Mouse (Mus musculus) lung, embryonic 14.5 days (tissue): Measurements from ENCODE around the gene Maml3. TPM values are rescaled to one million over a fixed set of nuclear protein-coding genes. Genes with fewer than 3 reads are reported as not detected.

ENCODE experiments used
- ATAC-seq: fragments of 200-750 bp; cut with Nextera tagmentation; 2 replicates; pipeline ENCODE4 v1.8.0; 2017; ENCODE audit warnings: mild to moderate bottlenecking, moderate TSS enrichment, moderate library complexity; ENCODE audit not compliant: insufficient read depth
- DNase-seq: peaks from one replicate; pipeline ENCODE4 v3.0.0-alpha.2; 2015
- H3K27ac ChIP-seq: fragments of 300-500 bp; sonication (generic); 2 replicates; pipeline ENCODE4 v1.5.1; 2014; ENCODE audit warnings: low read depth, mild to moderate bottlenecking, moderate library complexity
- H3K27me3 ChIP-seq: fragments of 300-500 bp; sonication (generic); 2 replicates; pipeline ENCODE4 v1.6.1; 2014; ENCODE audit warnings: low read length, control low read depth; ENCODE audit not compliant: insufficient read depth
- H3K36me3 ChIP-seq: fragments of 300-500 bp; sonication (generic); 2 replicates; pipeline ENCODE4 v1.6.1; 2014; ENCODE audit warnings: control low read depth; ENCODE audit not compliant: insufficient read depth
- H3K4me1 ChIP-seq: fragments of 300-500 bp; sonication (generic); 2 replicates; pipeline ENCODE4 v1.6.1; 2014; ENCODE audit warnings: antibody characterized with exemption, control low read depth; ENCODE audit not compliant: insufficient read depth
- H3K4me2 ChIP-seq: fragments of 300-500 bp; sonication (generic); 2 replicates; pipeline ENCODE4 v1.6.1; 2014; ENCODE audit warnings: mild to moderate bottlenecking
- H3K4me3 ChIP-seq: fragments of 300-500 bp; sonication (generic); 2 replicates; pipeline ENCODE4 v1.5.1; 2014; ENCODE audit warnings: low read depth, low read length
- H3K9ac ChIP-seq: fragments of 300-500 bp; sonication (generic); 2 replicates; pipeline ENCODE4 v1.6.1; 2014
- H3K9me3 ChIP-seq: fragments of 300-500 bp; sonication (generic); 2 replicates; pipeline ENCODE4 v1.6.1; 2016; ENCODE audit warnings: low read depth, low read length, control low read depth
- CTCF ChIP-seq: IDR thresholded peaks from 2 replicates; pipeline ENCODE4 v1.5.1; 2016; ENCODE audit warnings: antibody characterized with exemption, low read depth
- WGBS: fragments of 180-500 bp; shearing (Covaris S2); extraction: QIAGEN DNeasy Blood & Tissue Kit; methylation state at CpG from one replicate; pipeline ENCODE4 v1.1.7; 2014; 5-methylcytosine and 5-hydroxymethylcytosine counted together
- polyA plus RNA-seq: library from polyadenylated mRNA; unstranded; fragments of >200 nt; fragmentation: Nextera tagmentation; extraction: Ambion mirVana; gene quantifications from 2 replicates; pipeline ENCODE4 v1.2.1, GENCODE M21; 2014

Gene Maml3
- polyA plus RNA-seq, 1 experiment from 2014 or later, result 9.1 TPM

DNA sequence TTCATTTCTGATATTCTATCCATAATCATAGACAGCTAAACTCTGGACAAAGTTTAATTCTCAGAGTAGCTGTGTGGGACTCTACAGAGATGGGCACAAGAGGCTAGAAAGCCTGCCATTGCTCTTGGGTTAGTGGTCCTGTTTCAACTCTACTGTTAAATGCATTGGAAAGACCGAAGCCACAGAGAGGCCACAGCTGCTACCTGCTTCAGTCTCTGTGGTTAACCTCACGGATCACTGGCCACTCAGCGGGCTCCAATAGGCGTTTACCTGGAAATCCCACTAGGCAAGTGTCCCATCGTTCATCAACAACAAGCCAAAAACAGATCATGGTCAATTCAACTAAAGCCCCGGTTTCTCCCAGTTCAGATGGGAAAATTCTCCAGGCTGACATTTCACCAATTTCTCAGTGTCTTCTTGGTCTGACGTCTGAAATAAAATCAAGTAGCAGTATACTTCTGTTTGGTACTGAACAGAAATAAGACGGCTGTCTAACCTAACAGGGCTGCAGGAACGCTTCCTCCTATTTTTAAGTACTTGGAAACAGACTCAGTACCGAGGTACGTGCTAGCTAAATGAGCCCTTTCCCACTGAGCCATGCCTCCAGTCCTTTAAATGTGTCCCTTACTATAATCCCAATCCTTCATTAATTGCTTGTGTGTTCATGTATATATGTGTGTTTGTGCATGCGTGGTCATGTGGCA, 339.5 kb downstream of the Maml3 start:
- Histone ChIP-seq H3K4me2 (no peak overlapping the region), H3K9ac (no peak overlapping the region), H3K27ac (no peak overlapping the region), H3K4me1 (no peaks in the 10 kb centered on the region), H3K4me3 (no peak overlapping the region), H3K27me3 (no peaks in the 10 kb centered on the region), H3K9me3 (no peaks in the 10 kb centered on the region; the same call in 1 of the 2 replicates), H3K36me3 (no peaks in the 10 kb centered on the region)
- no peak for TF ChIP-seq CTCF
- no peak for ATAC-seq
- no peak for DNase-seq
- 76% methylated on average over 12 of the region's 12 CpGs for WGBS

- ATAC-seq (no peak), DNase-seq (no peak)
- H3K36me3 ChIP-seq, result no peaks in the 10 kb centered on the region
- H3K4me1 ChIP-seq, result no peaks in the 10 kb centered on the region
- 90% methylated on average over 3 of the region's 3 CpGs for WGBS
- no peak overlapping the region for H3K27ac ChIP-seq
- TF ChIP-seq CTCF, result no peak
- no peak overlapping the region for H3K9ac ChIP-seq
- H3K4me2 ChIP-seq, result no peak overlapping the region
- no peaks in the 10 kb centered on the region for H3K9me3 ChIP-seq
- no peaks in the 10 kb centered on the region for H3K27me3 ChIP-seq
- H3K4me3 ChIP-seq, result no peak overlapping the region
Observed at GRCm38 (mm10) chr3:51764175-51764574, 340.7 kb downstream of the Maml3 start.

- no peak for TF ChIP-seq CTCF
- no peaks in the 10 kb centered on the region for H3K27me3 ChIP-seq
- no peak overlapping the region for H3K4me2 ChIP-seq
- no peaks in the 10 kb centered on the region for H3K36me3 ChIP-seq
- H3K9me3 ChIP-seq, result no peaks in the 10 kb centered on the region
- H3K4me3 ChIP-seq, result no peak overlapping the region
- ATAC-seq (no peak), DNase-seq (no peak)
- H3K27ac ChIP-seq, result no peak overlapping the region
- 81% methylated on average over 10 of the region's 10 CpGs for WGBS
- H3K4me1 ChIP-seq, result no peaks in the 10 kb centered on the region
- H3K9ac ChIP-seq, result no peak overlapping the region
Observed at GRCm38 (mm10) chr3:51762900-51763299, 342.0 kb downstream of the Maml3 start.

DNA sequence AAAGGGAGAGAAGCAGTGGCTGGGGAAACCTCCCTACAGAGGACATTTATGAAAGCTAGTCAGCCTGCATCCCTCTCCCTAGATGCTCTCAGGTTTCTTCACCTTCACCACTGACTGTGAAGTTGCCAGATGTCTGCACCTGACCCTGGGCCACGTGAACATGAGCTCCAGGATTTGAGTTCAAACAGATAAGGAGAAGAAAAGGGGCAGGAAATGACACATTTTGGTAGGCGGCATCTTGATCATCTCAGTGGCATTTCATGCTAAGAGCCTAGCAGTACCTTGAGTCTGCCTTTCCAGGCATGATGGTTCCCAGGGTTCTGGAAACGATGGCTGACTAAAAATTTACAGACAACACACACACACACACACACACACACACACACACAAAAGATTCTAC, 345.3 kb downstream of the Maml3 start:
- H3K4me2 ChIP-seq, result no peak overlapping the region
- no peak for DNase-seq
- no peaks in the 10 kb centered on the region for H3K9me3 ChIP-seq
- ATAC-seq, result no peak
- 55% methylated on average over 3 of the region's 3 CpGs for WGBS
- no peak overlapping the region for H3K4me3 ChIP-seq
- no peaks in the 10 kb centered on the region for H3K4me1 ChIP-seq
- no peak overlapping the region for H3K9ac ChIP-seq
- no peak overlapping the region for H3K27ac ChIP-seq
- no peaks in the 10 kb centered on the region for H3K36me3 ChIP-seq
- TF ChIP-seq CTCF, result no peak
- H3K27me3 ChIP-seq, result no peaks in the 10 kb centered on the region

DNA sequence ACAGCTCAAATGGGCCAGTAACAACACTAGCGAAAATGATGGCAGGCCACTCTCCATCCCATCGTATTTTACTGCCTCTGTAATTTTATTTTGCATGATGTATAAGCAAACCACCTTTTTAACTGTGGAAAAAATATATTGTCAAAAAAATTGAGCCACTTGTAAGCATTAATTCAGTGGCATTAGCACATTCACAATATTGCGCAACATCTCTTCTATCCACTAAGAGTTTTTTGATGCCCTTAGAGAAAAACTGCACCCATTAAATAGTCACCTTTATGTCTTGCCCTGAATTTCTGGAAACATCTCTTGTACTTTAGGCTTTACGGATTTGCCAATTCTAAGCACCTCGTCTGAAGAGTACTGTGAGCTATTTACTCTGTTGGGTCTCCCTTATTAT, 347.8 kb downstream of the Maml3 start:
- no peaks in the 10 kb centered on the region for H3K27me3 ChIP-seq
- TF ChIP-seq CTCF, result no peak
- WGBS, result 92% methylated on average over 5 of the region's 5 CpGs
- no peak overlapping the region for H3K27ac ChIP-seq
- no peak overlapping the region for H3K9ac ChIP-seq
- H3K4me2 ChIP-seq, result no peak overlapping the region
- no peak for DNase-seq
- H3K4me1 ChIP-seq, result no peaks in the 10 kb centered on the region
- H3K36me3 ChIP-seq, result no peaks in the 10 kb centered on the region
- no peaks in the 10 kb centered on the region for H3K9me3 ChIP-seq
- H3K4me3 ChIP-seq, result no peak overlapping the region
- ATAC-seq, result no peak

GRCm38 (mm10) chr3:51756283-51756682, 348.6 kb downstream of the Maml3 start:
- WGBS, result 64% methylated on average over 5 of the region's 5 CpGs
- H3K4me2 ChIP-seq, result no peak overlapping the region
- H3K36me3 ChIP-seq, result no peaks in the 10 kb centered on the region
- H3K4me3 ChIP-seq, result no peak overlapping the region
- TF ChIP-seq CTCF, result no peak
- peaks cover 1% of the 10 kb centered on the region; the same call in 1 of the 2 replicates for H3K4me1 ChIP-seq
- no peak overlapping the region for H3K9ac ChIP-seq
- no peak for DNase-seq
- ATAC-seq, result peak; percentile 56; the same call in 1 of the 2 replicates
- no peak overlapping the region for H3K27ac ChIP-seq
- H3K27me3 ChIP-seq, result no peaks in the 10 kb centered on the region
- H3K9me3 ChIP-seq, result no peaks in the 10 kb centered on the region

GRCm38 (mm10) chr3:51753262-51753661, 351.6 kb downstream of the Maml3 start:
- no peaks in the 10 kb centered on the region for H3K9me3 ChIP-seq
- H3K4me2 ChIP-seq, result no peak overlapping the region
- TF ChIP-seq CTCF, result no peak; the same call in 1 of the 2 replicates
- WGBS, result 49% methylated on average over 5 of the region's 5 CpGs
- H3K27me3 ChIP-seq, result no peaks in the 10 kb centered on the region
- peaks cover 27% of the 10 kb centered on the region for H3K4me1 ChIP-seq
- H3K9ac ChIP-seq, result no peak overlapping the region
- DNase-seq (no peak), ATAC-seq (no peak)
- no peak overlapping the region for H3K4me3 ChIP-seq
- no peaks in the 10 kb centered on the region for H3K36me3 ChIP-seq
- H3K27ac ChIP-seq, result no peak overlapping the region
